Mouse (Mus musculus): ENCODE results near the gene Traf1. TPM values are rescaled to one million over a fixed set of nuclear protein-coding genes. Genes with fewer than 3 reads are reported as not detected.

Traf1 gene
- polyA plus RNA-seq, 1 experiment, result 9.2 TPM

DNA sequence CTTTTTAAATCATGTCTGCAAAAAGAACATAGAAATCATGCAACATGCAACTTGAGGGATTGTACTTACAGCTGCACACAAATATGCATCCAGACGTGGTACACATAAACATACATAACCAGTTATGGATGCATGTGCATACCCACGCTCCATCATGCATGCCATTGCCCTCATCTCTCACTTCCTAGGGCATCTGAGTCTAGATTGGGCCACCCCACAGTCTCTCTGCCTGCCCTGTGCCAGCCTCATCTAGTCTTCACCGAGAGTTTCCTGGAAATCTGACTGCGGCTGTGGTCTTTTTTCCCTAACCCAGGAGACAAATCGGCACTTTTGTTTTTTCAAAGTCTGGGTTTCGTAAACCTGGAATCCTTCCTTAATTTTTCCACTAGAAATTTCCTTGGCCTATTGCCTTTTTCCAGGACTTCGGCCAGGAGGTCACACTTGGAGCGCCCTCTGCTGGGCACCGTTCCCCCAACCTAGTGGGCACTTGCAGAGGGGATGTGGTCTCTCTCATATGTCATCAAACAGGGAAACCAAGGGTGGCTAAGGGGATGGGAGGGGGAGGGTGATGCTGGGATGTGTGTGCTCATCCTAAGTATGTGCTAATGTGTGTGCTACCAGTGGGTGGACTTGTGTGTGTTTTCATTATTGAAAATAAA, 8.6 kb upstream of the Traf1 start:
- no peak for DNase-seq (ENCODE audit: low read depth, low spot score)
- 36% methylated on average over 9 of the region's 9 CpGs for WGBS

DNA sequence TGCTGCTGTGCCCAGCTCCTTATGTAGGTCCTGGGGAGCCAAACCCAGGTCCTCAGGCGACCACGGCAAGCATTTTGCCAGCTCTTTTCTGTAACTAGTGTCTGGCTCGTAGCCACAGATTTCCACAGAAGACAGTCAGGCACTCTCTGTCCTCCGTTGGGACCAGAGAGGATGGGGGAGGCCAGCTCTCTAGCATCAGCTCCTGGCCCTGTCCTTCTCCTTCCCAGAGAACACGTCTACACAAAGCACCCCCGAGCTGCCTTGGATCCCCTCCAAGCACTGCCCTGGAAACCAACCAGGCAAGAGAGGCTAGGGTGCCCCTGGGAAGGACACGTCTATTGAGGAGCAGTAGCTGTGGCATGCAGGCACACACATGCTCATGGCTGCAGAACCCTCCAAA, 7.6 kb upstream of the Traf1 start:
- 77% methylated on average over 7 of the region's 7 CpGs for WGBS
- DNase-seq (ENCODE audit: low read depth, low spot score), result no peak

DNA sequence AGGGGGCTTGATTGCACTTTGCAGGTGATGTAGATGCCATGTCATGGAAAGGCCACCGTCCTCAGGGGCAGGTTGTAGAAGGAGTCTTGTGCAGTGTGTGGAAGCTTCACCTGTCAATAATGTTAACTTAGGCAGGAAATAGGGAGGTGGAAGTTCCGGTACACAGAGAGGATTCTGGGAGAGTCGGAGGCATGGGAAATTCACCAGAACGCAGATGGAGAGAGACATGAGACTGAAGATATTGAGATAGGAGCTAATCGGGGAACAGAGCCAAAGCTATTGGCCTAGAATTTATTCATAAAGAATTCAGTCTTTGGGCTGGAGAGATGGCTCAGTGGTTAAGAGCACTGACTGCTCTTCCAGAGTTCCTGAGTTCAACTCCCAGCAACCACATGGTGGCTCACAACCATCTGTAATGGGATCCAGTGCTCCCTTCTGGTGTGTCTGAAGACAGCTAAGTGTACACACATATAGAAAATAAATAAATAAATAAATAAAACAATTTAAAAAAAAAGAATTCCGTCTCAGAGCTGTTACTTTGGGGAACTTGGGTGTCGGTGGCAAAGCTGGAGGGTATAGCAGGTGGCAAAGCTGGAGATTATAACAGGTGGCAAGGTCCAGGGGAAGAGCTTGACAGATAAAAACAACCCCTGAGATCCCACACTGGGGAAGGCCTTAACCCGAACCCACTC, 4.8 kb upstream of the Traf1 start:
- no peak for DNase-seq (ENCODE audit: low read depth, low spot score)
- 91% methylated on average over 8 of the region's 8 CpGs for WGBS

DNA sequence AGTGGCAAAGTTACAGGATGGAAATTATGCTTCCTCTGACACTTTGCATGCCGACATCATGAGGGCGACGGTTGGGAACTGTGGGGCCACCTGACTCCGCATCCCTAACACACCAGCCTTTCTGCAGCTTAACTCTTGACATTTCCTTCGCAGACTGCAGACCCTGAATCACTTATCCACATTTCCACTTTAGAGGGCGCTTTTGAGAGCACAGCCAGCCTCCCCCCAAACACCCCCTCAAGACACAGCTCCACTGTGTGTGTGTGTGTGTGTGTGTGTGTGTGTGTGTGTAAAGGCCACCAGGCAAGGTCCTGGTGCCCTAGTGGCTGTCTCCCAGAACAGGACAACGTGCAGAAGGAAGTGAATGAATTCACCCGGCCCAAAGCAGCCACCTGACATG, 4.2 kb upstream of the Traf1 start:
- WGBS, result 90% methylated on average over 8 of the region's 8 CpGs
- no peak for DNase-seq (ENCODE audit: low read depth, low spot score)

DNA sequence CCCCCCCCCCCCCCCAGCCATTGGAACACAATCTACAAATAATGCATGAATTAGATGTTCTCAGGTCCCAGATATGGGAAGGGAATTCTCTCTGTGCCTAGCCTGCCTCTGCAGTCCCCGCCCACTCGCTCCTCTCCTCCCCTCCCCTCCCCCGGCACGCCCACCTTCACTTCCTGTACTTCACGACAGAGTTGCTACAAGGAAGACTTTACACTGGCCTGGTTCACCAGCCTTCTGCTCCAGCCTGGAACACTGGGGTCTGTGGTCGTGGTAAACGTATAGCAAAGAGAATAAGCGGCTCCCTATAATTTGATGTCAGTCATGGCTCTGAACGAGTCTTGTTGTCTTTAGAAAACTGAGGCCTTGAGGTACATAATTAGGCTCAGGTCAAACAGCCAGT, 3.7 kb upstream of the Traf1 start:
- DNase-seq (ENCODE audit: low read depth, low spot score), result peak; percentile 42
- 20% methylated on average over 9 of the region's 9 CpGs for WGBS

DNA sequence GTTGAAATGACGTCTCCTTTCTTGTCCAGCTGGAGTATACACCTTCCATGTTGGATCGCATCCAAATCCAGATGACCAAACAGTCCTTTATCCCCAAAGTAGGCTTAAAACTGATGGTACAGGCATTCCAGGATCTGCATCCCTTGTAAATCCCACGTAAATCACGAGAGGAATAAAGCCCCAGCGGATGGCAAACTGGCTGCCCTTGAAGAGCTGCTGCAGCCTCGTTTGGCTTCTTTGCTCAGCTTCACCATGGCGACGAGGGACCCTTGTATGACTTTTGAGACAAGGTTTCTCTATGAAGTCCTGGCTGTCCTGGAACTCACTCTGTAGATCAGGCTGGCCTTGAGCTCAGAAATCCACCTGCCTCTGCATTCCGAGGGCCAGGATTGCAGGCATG, 3.1 kb upstream of the Traf1 start:
- 64% methylated on average over 9 of the region's 9 CpGs for WGBS

DNA sequence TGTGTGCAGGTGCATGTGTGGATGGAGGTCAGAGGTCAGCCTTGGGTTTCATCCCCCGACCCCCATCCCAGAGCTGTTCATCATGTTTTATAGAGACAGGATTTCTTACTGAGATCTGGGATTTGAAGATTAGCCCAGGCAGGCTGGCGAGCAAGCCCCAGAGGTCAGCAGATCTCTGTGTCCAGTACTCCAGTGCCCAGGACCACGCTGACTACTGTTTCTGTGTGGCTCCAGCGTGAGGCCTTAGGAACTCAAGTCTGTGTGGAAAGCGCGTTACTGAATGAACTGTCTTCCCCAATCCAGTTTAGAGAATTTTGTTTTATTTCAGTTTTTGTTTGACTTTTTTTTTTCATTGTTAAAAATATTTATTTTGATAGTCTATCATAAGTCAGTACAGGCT, 2.7 kb upstream of the Traf1 start:
- WGBS, result 84% methylated on average over 6 of the region's 6 CpGs
- no peak for DNase-seq (ENCODE audit: low read depth, low spot score)

More for the DNA sequence above, 3.1 kb upstream of the Traf1 start:
- no peak for DNase-seq (ENCODE audit: low read depth, low spot score)

DNA sequence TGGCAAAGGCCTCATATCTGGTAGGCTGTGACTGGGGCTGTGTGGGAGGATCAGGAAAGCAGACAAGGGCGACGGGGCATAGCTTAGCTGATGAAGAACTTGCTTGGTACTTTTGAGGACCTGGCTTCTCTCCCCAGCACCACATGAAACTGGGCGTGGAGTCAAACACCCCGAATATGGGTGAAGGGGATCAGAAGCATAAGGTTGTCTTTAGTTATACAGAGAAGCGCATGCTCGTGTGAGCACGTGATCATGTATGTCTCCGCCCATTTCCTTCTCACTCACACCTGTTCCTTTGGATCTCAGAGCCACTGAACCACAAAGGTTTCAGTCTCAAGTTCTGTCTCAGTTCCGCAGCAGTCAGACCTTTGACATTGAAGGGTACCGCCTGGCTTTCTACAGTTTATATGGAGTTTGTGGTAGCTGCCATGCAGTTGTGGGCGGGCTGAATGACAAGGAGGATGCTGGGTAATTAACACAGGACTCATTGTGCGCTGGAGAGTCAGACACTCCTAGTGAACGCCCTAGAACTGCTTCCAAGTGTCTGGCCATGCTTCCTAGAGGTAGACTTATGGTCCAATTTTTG, 1.9 kb upstream of the Traf1 start:
- WGBS, result 60% methylated on average over 13 of the region's 13 CpGs
- DNase-seq (ENCODE audit: low read depth, low spot score), result no peak

DNA sequence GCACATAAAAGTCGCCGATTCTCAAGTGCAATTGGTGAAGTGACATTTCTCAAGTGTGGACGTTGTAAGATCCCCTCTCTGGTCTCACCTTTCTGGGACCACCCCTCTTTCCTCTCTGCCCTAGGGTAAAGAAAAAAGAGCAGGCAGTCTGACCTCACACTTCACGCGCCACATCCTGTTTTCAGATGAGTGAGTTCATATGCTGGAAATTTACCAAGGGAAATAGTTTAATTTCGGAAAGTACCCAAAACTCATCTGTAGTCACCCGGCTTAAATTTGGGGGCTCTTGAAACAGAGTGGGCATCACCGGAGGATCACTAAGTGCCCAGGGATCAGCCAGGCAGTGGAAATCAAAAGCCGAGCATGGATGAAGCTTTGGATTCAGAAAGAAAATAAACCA, 1.3 kb upstream of the Traf1 start:
- WGBS, result 76% methylated on average over 9 of the region's 9 CpGs
- no peak for DNase-seq (ENCODE audit: low read depth, low spot score)

DNA sequence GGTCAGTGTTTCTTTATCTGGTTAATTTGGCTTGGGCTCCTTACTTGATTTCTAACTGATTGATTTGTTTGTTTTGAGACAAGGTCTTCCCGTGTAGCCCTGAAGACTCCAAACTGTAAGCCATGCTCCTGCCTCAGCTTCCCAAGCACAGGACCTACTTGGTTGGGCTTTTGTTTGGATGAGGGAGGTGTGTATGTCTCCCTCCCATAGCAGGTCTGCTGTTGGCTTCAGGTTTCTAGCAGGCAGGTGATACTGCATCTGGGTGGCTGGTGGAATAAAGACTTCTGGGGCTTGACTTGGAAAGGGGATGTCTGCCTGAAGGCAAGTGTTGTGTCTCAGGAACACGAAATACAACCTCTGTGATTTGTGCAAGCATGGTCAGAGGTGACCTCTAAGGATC, 639 bp upstream of the Traf1 start:
- no peak for DNase-seq (ENCODE audit: low read depth, low spot score)
- WGBS, result 57% methylated on average over 2 of the region's 2 CpGs

DNA sequence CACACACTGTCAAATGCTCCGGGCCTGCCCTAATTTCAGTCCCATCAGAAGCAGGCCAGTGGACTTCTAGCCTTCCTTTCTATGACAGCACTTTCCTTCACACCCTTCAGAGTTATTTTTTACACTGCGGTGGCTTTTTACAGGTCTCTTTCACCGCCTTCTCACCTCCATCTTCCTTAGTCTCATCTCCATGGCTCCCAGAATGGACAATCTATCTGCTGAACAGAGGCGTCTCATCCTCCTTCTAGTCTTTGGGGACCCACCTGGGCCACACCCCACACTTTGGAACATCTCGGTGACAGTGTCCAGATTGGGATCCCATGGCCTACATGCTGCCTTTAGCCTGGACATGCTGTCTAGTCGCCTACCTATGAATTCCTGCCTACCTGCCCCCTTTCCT, 606 bp downstream of the Traf1 start:
- no peak for DNase-seq (ENCODE audit: low read depth, low spot score)
- WGBS, result 46% methylated on average over 6 of the region's 6 CpGs

DNA sequence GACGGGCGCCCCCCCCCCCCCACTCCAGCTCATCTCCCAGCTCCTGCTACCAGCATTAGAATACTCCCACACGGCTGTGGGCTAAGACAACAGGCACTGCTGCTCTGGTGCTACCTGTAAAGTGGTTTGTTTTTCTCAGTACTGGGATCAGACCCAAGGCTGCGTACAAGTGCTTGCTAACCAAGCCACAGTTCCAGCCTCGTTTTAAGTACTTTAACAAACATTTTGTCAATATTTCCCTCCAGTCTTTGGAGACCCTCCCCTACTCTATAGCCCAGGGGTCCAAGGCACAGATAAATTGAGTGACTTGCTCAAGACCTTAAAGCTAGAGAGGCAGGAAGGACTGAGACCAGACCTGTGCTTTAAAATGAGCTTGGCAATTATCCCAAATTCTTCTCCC, 1.1 kb downstream of the Traf1 start:
- DNase-seq (ENCODE audit: low read depth, low spot score), result no peak
- WGBS, result 83% methylated on average over 5 of the region's 5 CpGs

DNA sequence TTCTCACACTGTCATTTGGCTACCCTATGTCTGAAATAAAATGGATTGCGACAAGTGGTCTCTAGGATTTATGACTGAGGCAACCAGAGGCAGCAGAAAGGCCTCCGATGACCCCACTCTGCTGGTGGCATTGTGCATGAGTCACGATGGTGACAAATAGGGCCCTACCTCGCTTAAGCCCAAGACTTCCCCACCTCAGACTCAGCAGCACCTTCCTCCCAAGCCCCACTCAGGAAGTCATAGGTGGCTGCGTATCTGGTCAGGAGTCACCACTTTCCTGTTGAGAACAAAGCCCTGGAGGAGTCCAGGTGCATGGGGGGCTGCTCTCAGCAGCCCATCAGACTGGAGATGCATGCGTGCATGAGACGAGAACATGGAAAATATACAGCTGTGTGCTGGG, 3.0 kb downstream of the Traf1 start:
- no peak for DNase-seq (ENCODE audit: low read depth, low spot score)
- 76% methylated on average over 7 of the region's 7 CpGs for WGBS

DNA sequence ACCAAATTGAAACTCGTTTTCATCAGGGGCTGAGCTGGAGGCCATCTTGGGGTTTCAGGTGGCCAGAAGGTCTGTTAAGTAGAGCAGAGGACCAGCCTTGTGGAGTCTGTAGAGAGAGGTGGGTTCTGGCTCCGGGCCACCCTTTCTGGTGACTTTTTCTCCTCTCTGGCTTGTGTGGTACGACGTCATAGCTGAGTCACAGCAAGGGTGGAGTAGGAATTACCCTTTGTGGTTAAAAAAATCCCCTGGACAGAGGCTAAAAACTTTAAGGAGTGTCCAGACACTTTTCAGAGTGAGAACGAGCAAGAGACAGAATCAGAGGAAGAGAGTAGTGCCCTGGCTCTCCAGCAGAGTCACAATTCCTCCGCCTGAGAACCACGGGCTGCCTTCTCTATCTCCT, 3.5 kb downstream of the Traf1 start:
- WGBS, result 70% methylated on average over 7 of the region's 7 CpGs
- DNase-seq (ENCODE audit: low read depth, low spot score), result no peak

DNA sequence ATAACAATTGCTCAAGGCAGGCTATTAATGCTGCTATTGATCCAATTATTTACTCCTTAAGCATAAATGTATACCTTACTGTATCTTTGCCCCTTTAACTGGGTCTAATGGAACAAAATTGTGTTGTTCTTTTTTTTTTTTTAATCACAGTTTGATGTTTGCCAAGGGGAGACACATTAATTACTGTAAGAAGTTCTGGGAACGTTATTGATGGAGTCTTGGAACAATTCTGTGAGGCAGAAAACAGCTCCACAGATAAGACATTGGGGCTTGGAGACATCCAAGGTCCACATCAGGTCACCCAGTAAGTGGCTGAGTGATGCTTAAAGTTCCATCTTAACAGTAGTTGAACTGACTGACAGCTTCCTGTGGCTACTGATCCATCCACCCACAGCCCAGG, 4.2 kb downstream of the Traf1 start:
- 68% methylated on average over 1 of the region's 1 CpGs for WGBS
- no peak for DNase-seq (ENCODE audit: low read depth, low spot score)

DNA sequence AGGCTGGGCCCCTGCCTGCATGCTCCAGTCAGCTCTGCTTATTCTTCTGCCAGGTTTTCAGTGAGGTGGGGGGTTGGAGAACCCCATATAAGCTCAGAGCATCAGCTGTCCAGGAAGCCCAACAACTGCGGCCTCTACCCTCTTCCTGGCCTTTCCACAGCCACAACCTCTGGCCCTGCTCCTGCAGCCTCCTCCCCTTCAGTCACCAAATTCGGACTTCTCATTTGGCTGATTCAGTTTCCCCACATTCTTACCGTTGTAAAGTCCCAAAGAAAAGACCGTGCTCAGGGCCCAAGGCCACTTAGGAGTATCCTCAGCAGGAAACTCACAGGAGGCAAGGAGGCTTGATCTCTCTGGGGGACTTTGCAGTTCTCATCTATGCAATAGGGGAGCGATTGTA, 4.6 kb downstream of the Traf1 start:
- WGBS, result 65% methylated on average over 5 of the region's 5 CpGs
- no peak for DNase-seq (ENCODE audit: low read depth, low spot score)

DNA sequence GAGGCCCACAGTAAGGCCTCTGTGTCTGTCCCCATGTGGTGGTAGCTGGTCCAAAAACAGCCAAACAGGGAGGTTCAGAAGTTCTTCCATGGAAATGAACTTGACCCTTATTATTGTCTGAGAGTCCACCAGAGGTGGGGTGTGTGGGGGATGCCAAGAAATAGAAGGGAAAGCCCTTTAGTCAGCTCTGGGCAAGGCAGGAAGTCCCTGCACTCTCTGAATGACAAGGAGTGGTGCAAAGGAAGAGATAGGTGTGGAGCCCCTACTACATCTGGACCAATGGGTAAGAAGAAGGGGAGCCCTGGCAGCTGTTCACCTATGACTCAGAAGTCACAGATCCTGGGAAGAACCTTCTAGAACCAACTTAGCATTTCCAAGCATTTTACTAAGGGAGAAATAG, 7.2 kb downstream of the Traf1 start:
- DNase-seq (ENCODE audit: low read depth, low spot score), result no peak

DNA sequence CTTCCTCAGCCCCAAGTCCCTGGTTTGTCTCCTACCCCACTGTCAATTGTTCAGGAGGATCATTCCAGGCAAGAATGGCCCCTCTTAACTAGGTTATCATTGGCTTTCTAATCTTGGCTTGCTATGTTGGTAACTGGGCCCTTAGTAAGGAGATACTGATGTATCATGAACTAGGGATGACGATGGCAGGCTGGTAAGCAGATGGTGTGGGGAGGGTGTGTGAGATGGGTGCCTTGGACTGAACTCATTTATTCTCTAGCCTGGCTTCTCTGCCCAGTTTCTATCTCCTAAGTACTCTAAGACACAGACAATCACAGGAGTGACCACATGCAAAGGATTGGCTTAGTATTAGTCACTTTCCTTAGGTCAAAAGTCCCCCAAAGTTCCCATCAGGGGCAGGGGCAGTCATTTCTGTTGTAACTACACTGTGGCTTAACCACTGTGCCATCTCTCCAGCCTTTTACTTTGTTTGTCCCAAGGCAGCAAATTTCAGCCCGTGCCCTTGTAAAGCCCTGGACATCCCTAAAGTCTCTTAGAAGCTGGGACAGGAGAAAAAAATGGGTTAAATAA, 7.9 kb downstream of the Traf1 start:
- 92% methylated on average over 2 of the region's 2 CpGs for WGBS
- no peak for DNase-seq (ENCODE audit: low read depth, low spot score)

DNA sequence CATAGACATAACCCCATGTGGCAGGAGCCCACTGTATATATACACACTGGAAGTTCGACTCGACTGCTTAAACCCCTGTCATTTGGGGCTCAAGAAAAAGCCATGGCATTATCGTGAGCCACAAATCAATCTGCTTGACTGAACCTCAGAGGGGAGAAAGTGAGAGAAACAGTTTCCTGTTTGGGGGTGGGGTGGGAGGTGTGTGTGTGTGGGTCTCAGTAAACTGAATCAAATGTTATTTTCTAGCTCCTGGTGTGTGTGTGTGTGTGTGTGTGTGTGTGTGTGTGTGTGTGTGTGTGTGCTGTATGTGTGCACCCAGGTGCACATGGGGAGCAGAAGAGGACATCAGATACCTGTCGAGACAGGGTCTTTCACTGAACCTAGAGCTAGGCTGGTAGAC, 8.6 kb downstream of the Traf1 start:
- no peak for DNase-seq (ENCODE audit: low read depth, low spot score)
- 78% methylated on average over 4 of the region's 4 CpGs for WGBS

DNA sequence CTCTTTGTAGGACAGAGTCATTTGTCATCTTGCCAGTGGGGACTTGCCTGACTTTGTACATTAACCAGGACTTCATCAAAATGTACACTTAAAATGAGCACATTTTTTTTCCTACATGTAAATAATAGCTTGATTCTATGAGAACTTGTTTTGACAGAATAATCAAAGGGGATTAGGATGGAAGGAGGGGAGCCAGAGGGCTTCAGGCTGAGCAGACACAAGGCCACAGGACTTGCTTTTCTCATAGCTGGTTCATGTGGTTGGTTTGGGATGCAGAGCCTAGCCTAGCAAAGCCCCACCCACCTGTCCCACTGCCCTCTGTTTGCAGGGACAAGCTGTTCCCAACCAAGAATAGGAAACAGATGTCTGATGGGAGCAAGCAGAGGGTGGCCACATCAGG, 10.1 kb downstream of the Traf1 start:
- no peak for DNase-seq (ENCODE audit: low read depth, low spot score)

DNA sequence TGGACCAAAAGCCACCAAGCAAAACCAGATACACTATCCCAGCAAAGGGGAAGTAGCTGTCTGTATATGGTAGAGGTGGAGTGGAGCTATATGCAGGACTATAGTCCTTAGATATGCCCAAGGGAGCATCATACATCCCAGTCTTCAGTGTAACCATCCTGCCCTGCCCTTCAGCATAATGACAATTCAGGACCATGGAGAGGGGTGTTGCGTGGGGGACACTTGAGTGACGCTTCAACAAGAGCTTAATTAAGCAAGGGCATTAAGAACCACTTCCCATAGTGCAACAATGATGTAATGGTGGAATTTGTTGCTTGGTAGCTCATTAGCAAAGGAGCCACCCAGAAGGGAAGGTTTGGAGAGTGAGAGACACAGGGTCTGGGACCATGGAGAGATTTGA, 12.9 kb downstream of the Traf1 start:
- no peak for DNase-seq (ENCODE audit: low read depth, low spot score)
- 52% methylated on average over 2 of the region's 2 CpGs for WGBS

Measured in large intestine, adult 2 months (tissue).